Mouse (Mus musculus) embryo, embryonic 9.5 days (tissue): ENCODE results near the gene Il4i1.
A peak's percentile ranks its signal among the peaks of the same experiment; 100 is the strongest.
"Not testable (repeated sequence)": the region's sequence is repeated elsewhere in the genome, so short reads cannot be mapped to it uniquely, and the experiment has no call there.

Source experiments
- DNase-seq: peaks from one replicate; pipeline ENCODE4 v3.0.0-alpha.2; 2017; ENCODE audit errors: extremely low spot score

Gene Il4i1

DNA sequence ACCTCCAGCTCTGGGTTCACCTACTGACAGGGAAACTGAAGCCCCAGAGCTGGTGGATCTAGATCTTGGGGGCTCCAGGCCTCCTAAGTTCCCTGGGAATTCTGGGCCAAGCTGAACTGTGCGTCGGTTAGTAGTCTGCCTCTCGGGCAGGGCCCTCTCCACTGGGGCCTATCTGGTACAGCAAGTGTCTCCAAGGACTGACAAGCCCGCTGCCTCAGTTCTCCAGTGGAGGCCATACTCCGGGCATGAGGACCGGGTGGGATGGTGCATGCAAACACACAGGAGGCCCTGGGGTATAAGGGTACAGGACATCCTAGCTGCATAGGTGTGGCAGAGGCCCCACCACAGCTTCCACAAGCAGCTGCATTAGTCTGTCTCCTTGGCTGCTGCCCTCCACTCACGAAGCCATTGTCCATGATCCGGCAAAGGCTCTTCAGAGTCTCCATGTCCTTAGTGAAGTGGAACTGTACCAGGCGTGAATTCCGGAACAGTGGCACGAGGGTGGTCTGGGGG is 47.9 kb downstream of the Il4i1 start:
- no peak for DNase-seq

DNA sequence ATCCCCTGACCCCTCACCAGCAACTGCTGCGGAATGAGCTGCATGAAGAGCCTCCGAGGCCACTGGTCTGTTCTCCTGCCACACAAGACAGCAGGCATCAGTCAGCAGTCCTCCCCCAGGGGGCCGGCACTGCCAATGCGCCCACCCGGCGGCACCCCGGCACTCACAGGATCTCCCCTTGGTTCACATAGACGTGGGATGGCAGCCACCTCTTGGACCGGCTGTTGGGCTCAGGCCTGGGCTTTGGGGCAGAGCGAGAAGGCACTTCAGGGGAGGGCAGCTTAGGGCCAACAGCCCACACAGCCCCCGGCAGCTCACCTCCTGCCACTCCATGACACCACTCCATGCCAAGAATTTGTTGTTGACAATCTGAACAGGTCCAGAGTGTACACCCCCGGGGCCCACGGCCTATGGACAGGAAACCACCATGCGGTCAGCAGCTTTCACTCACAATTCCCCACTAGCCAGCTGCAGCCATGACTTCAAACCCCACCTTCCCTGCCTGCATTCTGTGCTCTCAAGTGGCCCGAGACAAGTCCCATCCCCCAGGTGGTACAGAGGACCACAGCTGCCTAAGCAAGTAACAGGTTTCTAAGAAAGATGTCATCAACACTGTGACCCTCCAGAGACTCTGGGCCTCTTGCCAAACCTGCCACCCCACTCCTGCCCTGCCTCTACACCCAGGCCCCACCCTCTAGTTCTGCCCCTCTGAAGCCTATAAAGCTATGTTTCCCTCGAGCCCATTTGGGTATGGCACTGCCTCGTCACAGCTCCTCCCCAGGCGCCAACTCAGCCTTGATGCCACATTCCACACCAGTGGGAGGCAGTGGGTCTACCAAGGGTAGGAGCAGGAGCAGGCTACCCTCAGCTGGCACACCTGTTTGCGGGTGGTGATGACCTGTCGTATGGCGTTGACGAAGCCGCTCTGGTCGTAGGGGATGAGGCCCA is 48.7 kb downstream of the Il4i1 start:
- DNase-seq: no peak

DNA sequence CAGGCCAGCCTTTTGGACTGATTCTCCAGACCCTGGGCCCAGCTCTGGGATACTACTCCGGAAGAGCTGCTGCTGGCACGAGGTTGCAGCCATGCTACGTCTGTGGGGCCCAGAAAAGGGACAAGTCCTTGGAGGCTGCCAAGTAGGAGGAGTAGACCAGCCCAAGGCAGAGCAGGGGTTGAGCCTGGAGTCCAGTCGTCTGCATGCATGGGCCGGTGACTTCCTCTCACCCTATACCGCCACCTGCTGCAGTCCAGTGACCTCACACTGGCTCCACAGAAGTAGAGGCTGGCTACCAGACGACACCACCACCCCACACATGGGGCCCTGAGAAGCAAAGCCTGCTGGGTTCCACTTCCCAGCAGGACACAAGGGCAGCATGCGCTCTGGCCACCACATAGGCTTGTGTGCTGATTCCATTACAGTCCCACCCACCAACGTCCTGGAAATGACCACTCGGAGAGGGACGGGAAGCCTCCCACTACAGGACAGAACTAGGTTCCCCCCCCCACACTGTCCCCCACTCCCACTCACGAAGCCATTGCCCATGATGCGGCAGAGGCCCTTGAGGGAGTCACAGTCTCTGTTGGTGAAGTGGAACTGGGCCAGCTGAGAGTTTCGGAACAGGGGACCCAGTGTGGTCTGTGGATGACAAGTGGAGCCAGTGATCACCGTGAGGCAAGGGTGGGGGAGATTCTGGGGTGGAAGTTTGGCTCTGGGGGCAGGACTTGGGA is 50.3 kb downstream of the Il4i1 start:
- no peak for DNase-seq

DNA sequence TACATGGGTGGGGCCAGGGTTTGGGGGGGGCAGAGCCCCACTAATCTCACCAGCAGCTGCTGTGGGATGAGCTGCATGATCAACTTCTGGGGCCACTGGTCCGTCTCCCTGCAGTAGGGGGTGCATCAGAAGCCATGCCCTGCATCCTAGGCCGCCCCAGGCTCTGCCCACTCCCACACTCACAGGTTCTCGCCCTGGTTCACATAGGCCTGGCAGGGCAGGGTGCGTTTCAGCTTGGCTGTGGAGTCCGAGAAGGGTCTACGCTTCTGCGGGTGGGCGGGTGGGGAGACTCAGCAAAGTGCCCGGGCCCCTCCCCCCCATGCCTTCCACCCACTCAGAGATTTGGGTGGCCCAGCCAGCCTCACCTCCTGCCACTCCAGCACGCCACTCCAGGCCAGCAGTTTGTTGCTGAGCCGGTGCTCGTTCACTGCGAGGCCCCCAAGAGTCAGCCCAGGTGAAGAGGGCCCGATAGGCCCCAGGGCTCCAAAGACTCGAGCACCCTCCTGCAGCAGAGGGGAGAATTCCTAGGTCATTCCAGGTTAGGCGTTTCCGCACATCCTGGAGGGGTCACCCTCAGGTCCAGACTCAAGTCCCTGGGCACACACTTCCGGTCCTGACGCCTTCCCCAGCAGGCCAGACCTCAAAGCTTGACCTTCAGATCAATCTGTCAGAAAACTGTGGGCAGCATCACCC is 51.0 kb downstream of the Il4i1 start:
- no peak for DNase-seq

DNA sequence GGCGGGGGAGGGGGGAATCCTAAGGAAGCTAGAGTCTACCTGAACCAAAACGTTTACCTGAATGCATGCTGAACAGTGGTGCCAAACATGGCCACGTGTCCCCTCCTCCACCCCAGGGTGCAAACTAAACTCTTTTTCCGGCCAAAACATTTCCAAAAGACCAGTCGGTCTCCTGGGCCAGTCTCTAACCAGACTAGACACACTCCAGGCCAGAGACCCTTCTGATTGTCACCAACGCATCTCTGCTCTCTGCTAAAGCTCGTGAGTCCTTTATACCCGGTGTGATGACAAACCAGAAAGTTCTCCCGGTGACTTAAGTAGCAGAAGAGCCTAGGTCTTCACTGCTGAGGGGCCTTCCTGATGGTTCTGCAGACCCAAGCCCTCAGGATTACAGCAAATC is 51.6 kb downstream of the Il4i1 start:
- DNase-seq: no peak

DNA sequence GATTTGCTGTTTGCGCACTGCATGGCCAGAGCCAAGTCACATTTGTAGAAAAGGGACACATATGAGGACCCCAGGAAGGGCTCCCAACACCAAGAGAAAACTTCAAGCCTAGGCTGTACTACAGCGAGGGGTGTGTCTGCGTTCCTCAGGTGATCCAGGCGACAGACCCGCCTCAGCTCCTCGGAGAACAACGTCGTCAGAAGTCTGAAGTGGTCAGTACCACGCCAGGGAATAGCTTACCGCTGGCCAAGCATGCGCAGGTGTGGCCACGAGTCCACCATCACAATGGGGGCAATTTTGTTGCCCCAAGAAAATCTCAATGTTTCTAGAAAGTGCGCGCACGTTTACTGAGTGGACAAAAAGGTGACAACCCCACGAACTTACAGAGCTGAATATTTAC is 52.3 kb downstream of the Il4i1 start:
- no peak for DNase-seq

DNA sequence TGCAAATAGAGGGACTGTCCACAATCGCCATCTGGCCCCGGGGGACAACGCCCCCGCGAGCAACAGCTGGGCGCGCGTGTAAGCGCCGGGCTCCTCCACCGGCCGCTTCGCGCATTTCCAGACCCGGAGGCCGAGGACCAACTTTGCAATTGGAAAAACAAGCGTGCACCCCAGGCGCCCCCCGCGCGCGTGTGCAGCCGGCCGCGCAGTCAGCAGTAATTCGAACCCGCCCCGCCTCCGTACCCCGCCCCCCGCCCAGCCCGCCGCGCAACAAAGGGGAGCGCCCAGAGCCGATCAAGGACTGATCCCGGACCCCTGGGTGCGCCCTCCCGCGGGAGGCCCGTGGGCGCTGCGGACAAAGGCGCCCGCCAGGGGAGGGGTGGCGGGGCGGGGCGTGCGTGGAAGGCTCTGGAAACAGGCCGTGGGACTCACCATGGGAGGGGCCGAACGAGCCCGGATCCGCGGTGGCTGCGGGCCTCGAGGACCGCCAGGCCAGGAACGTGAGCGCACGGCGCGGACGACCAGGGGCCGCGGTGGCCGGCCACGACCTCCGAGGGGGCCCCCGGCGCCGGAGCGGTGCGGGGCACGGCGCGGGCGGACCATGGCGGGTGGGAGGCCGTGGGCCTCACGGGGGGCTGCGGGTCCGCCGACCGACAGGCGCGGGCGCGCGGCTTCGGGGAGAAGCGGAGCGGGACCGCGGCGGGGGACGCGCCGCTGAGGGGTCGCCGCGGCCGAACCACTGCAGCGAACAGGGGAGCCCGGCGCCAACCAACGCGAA is 52.9 kb downstream of the Il4i1 start:
- DNase-seq: peak; percentile 80

DNA sequence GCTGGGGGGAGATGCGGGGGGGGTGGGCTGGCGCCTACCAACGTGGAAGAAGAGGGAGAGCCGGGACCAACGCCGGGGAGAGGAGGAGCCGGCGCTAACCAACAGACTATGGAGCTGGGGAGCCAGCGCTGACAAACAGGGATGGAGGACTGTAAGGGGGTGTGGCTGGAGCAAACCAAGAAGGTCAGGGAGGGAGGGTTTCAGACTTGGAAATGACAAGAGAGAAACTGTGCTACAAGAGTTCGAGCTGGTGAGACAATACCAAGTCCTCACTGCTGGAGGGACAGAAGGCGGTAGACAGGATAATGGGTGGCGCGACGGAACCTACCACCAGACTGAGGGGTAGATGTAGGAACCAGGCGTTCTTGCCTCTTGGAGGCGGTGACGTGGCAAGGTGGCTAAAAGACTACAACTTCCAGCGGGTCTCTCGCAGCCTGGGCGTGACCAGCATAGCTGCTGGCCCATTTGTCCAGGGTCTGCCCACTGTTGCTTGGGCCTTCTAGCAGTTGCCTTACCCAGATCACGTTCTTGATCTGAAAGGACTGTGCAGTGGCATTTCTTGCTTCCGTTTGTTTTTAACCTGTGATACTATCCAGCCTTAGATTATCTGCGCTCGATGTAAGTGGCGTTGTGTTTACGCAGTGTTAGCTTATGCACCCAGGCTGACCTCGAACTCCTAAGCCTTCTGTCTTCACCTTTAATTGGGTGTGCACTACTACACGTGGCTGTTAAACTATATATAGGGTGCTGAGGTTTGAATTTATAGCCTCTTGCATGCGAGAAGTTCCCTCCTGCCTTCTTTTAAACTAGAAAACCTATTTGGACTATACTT is 53.7 kb downstream of the Il4i1 start, which contains the start of gene Ptov1:
Ptov1 (minus strand) TSS at position 92 of the 832 bp plus-strand sequence.
- DNase-seq: peak; percentile 96

DNA sequence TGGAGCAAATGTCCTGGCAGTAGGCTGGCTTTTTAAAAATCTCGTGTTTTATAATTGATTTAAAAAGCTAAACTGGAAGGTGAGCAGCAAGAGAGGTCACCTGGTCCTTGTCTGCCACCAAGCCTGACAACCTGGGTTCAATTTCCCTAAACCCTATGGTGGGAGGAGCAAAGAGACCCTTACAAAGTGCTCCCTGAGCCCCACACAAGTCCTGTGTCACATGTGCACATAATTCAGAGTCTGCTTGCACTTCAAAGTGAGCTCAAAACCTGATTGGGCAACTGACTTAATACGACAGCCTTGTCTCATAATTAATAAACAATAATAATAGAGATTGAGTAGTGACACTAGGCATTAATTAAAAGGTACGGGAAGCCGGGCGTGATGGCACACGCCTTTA is 54.4 kb downstream of the Il4i1 start:
- DNase-seq: no peak

DNA sequence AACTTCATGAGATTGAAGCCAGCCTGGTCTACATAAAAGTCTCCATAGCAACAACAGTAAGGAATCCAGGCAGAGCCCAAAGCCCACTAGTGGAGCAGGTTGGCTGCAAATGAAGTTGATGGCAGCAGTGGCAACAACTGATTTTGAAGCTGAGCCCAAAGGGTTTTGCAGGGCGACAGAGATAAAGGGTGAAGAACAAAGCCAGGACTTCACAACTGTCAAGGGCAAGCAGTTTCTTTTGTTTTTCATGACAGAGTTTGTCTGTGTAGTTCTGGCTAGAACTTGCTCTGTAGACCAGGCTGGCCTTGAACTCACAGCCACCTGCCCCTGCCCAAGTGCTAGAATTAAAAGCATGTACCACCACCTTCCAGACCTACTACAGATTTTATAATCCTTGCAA is 55.0 kb downstream of the Il4i1 start:
- DNase-seq: no peak

DNA sequence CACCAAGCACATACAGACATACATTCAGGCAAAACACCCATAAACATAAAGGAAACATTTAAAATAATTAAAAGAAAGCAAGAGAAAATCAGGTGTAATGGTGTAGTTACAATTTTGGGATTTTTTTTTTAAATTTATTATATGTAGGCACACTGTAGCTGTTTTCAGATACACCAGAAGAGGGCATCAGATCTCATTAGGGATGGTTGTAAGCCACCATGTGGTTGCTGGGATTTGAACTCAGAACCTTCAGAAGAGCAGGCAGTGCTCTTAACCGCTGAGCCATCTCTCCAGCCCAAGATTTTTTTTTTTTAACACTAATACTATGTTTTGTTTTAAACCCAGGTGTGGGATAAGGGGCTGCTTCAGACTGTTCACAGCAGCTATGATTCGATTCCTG is 55.6 kb downstream of the Il4i1 start:
- not testable (repeated sequence) for DNase-seq

DNA sequence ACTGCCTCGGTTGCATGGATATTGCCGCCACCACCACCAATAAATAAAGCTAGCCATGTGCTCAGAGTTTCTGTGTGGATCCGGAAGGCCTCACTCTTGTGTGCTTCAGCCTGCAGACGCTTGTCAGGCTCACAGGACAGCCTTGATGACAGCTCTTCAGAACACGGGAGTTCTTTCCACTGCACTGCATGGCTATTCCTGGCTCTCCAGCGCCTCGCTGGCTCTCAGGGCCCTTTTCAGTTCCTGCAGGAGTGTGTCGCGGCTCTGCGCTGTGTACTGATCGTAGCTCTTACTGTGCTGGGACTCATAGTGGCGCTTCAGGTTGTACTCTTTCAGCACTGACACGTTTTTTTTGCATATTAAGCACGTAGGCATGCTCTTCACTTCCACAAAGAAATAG is 61.6 kb downstream of the Il4i1 start:
- DNase-seq: no peak

DNA sequence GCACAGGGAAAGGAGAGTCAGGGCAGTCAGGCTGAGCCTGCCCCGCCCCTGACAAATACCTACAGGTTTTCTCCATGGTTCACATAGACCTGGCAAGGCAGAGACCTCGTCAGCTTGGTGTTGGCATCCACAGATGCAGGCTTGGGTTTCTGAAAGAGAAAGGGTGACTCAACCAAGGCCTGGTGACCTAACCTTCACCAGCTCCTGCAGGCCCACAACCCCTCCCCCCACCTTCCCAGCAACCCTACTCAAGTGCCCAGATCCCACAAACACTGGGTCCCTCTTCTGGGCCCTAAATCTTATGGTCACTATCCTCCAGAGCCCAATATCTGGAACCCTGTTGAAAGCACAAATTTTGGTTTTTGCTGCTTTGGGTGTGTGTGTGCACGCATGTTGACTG is 66.8 kb downstream of the Il4i1 start:
- DNase-seq: no peak

DNA sequence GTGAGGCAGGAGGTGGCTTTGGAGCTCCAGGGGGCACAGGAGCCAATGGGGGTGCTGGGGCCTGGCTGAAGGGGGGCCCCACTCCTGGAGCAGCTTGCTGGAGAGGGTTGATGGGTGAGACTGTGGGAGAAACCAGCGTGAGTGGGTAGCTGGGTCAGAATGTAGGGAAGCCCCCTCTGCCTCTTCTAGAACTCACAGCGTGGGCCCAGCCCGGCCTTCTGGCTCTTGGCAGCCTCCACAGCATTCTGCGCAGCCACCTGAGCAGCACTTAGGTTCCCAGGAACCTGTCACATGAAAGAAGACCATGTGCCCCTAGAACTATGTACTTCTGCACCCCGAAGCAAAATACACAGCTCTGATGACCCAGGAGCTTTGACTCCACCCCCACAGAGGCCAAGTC is 68.5 kb downstream of the Il4i1 start:
- DNase-seq: no peak

DNA sequence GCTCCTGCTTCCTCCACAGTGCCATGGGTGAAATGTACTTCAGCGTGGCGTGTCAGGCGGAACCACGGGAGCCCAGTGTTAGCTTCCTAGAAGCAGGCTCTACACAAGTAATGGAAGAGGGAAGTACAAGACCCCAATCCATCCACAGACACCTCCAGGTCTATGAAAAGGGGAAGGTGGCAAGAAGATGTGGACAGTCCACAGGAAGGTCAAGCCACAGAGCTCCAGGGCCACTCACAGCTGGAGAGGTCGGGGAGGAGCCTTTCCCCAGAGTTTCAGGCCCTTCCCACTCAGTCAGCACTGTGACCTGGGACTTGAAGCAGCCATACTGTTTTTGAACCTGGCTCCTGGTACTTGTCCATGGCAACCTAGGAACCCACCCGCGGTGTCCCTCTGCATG is 70.8 kb downstream of the Il4i1 start:
- DNase-seq: no peak

DNA sequence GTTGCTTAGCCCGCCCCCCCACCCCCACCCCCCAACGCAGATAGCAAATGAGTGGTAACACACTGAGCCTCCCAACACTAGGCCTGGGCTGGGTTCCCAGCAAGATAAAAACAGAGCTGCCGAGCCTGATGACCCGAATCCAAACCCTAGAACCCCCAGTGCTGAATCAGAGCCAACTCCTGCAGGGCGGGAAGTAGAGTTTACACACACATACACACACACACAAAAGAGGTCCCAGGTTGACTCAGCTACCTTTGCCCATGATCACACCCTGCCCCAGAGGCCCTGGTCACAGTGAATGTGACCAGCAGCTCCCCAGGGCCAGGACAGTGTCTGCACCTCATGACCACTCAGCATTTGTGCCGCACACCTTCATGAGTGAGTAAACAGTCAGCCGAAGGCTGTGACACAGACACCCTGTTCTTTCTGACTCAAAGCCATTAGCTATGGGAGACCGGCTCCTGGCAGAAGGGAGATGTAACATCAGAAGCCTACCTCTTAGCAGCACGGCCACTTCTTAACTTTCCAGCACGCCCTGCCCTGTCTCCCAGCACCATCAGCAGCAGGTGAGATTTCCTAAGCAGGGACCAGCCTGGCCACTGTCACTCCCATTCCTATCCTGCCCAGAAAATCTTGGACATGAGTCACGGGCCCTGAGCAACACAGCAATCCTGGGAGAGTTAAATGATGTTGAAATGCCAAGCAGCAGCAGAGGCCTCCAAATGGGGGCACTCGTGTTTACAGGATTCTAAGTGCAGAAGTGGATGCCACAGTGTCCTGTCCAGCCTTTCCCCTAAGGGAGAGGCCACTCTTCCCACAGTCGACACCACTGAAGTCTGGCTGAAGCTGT is 72.3 kb downstream of the Il4i1 start:
- DNase-seq: no peak

DNA sequence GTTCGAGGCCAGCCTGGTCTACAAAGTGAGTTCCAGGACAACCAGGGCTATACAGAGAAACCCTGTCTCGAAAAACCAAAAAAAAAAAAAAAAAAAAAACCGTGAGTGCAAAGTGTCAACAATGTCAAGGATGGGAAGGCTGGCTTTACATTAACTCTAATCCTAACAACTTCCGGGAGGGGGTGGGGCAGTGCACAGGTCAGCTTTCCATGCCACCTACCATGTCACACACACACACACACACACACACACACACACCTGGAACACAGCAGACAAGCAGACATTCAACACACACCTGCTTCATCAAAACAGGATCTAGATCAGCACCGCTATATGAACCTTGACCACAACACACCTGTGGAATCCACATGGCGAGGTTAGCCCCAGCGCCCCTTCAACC is 74.0 kb downstream of the Il4i1 start:
- DNase-seq: no peak
